Mouse (Mus musculus) small intestine, adult 2 months (tissue): ENCODE measurements around the gene Zbtb34.

Experiments
- CTCF ChIP-seq: fragments of 200-500 bp; IDR thresholded peaks from 2 replicates; pipeline ENCODE4 v1.5.1; 2012; ENCODE audit warnings: low read depth, mild to moderate bottlenecking, control low read depth, inconsistent platforms, low read length, moderate library complexity, mixed read lengths; ENCODE audit not compliant: insufficient replicate concordance, insufficient read length; ENCODE audit errors: extremely low read depth
- POLR2A ChIP-seq: fragments of 200-500 bp; IDR thresholded peaks from 2 replicates; pipeline ENCODE4 v1.6.1; 2012; ENCODE audit warnings: low read depth, mild to moderate bottlenecking, control low read depth, inconsistent platforms, low read length, moderate library complexity

- TF ChIP-seq CTCF (no peak), POLR2A (no peak)
Measured at GRCm38 (mm10) chr2:33438377-33438776, 7.3 kb upstream of the Zbtb34 start.
